ENCODE assay signal across 9 mouse cellular contexts in the genomic region with DNA sequence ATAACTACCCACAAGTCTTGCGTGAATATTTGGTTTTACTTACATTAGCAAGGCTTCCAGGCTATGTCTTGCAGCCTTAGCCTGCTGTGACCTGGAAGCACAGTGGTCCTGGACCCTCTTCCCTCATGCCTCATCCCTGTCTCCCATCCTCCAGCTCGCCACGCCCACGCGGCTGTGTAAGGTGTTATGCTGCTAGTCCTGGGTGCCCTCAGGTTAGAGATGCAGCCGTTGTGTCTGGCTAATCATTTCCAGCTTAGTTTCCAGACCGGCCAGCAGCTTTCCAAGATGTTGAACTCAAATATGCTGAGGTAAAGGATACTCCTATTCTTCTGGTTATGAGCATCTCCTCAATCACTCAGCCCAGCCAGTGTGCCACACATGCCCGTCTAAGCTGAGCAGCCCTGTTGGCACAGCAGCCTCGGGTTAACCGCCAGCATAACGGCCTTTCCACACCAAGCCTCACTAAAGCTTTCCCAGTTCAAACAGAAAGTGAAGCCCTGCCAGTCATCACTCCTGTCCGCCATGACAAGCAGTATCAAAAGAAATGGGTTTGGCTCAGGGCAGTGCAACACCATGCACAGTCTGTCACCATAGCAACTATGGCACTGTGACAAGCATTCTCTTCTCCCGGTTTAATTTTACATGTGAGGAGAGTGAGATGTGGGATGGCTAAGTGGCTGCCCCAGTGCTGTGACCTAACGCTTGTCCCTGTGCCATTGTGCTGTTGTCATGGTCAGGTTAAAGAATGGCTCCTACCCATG.
A peak's percentile ranks its signal among the peaks of the same experiment; 100 is the strongest.
DNase-seq lines count a peak whose midpoint lies in the region; ATAC-seq and TF ChIP-seq lines count a peak whose summit lies in the region.
"Had no signal": no experiment of that assay in that cellular context is flagged by ENCODE, and none has a peak within 500 bp of the region (broad histone marks: within the 10 kb centered on the region; RNA-seq: fewer than 3 reads in every experiment).

No protein-coding gene starts in this region.

- no peaks in the 10 kb centered on the region for H3K9me3 ChIP-seq in heart, embryonic 16.5 days (replicated peaks; ENCODE audit: control insufficient read depth, low read length)
- no peaks in the 10 kb centered on the region for H3K9me3 ChIP-seq in forebrain, embryonic 13.5 days (replicated peaks)
- no peaks in the 10 kb centered on the region for H3K9me3 ChIP-seq in neural tube, embryonic 14.5 days (ENCODE audit: control insufficient read depth, low read length)
- H3K9me3 ChIP-seq: limb, embryonic 12.5 days had no signal

- no peak overlapping the region for H3K4me2 ChIP-seq in heart, embryonic 16.5 days (ENCODE audit: low read depth, low read length)
- H3K4me2 ChIP-seq in forebrain, embryonic 13.5 days, result peak overlapping the region; percentile 45
- peak overlapping the region; percentile 28 for H3K4me2 ChIP-seq in neural tube, embryonic 14.5 days (ENCODE audit: low read depth, low read length)
- H3K4me2 ChIP-seq: limb, embryonic 12.5 days had no signal

- 71% methylated on average over 14 of the region's 14 CpGs for WGBS in heart, embryonic 16.5 days
- 36% methylated on average over 14 of the region's 14 CpGs for WGBS in forebrain, embryonic 13.5 days
- WGBS in neural tube, embryonic 14.5 days, result 42% methylated on average over 14 of the region's 14 CpGs

- DNase-seq in heart, postnatal 25 days (ENCODE audit: low spot score), result no peak
- peak; percentile 66 to 81 for DNase-seq in layer of hippocampus, adult 2 months (ENCODE audit: low spot score in 2 of 2)
- DNase-seq in B cell, adult 2 months, result no peak
- DNase-seq in gastrocnemius, postnatal 4 days (ENCODE audit: low spot score in 2 of 2), result no peak

- no peak overlapping the region for H3K27ac ChIP-seq in heart, embryonic 16.5 days (ENCODE audit: low read length)
- H3K27ac ChIP-seq in forebrain, embryonic 13.5 days, result peak overlapping the region; percentile 92
- peak overlapping the region; percentile 83 for H3K27ac ChIP-seq in layer of hippocampus, adult 2 months
- peak overlapping the region; percentile 69 for H3K27ac ChIP-seq in neural tube, embryonic 14.5 days (ENCODE audit: low read depth, low read length)
- H3K27ac ChIP-seq: limb, embryonic 12.5 days had no signal

- H3K4me3 ChIP-seq in heart, embryonic 16.5 days (ENCODE audit: low read length), result no peak overlapping the region
- H3K4me3 ChIP-seq in forebrain, embryonic 13.5 days, result no peak overlapping the region; the same call in 1 of the 2 replicates
- peak overlapping the region; percentile 6; the same call in 1 of the 2 replicates for H3K4me3 ChIP-seq in layer of hippocampus, adult 2 months
- H3K4me3 ChIP-seq in neural tube, embryonic 14.5 days (ENCODE audit: low read depth, low read length), result no peak overlapping the region
- H3K4me3 ChIP-seq: limb, embryonic 12.5 days had no signal

- no peak overlapping the region for H3K9ac ChIP-seq in heart, embryonic 16.5 days (ENCODE audit: low read length)
- H3K9ac ChIP-seq in forebrain, embryonic 13.5 days, result no peak overlapping the region
- H3K9ac ChIP-seq in neural tube, embryonic 14.5 days (replicated peaks; ENCODE audit: low read depth, low read length), result no peak overlapping the region
- H3K9ac ChIP-seq: limb, embryonic 12.5 days had no signal

- intact Hi-C loops in heart, postnatal 25 days (cut with DNase I), result no loop called here

- ATAC-seq in heart, embryonic 16.5 days (replicated peaks; ENCODE audit: extremely low read depth, insufficient read depth, low FRiP score), result peak; percentile 63; the same call in 1 of the 2 replicates
- peak; percentile 96 for ATAC-seq in forebrain, embryonic 13.5 days
- ATAC-seq in neural tube, embryonic 14.5 days (ENCODE audit: low read depth), result peak; percentile 94
- ATAC-seq in CD4-positive, CD25-positive, alpha-beta regulatory T cell, adult 4 months, result no peak

- TF ChIP-seq CTCF in layer of hippocampus, adult 2 months (conservative IDR thresholded peaks at IDR 0.05), result no peak

- H3K27me3 ChIP-seq in heart, embryonic 16.5 days (ENCODE audit: control insufficient read depth, insufficient read depth, low read length), result no peaks in the 10 kb centered on the region
- H3K27me3 ChIP-seq in forebrain, embryonic 13.5 days, result no peaks in the 10 kb centered on the region
- H3K27me3 ChIP-seq in neural tube, embryonic 14.5 days (ENCODE audit: control insufficient read depth, insufficient read depth, low read length), result no peaks in the 10 kb centered on the region
- H3K27me3 ChIP-seq: limb, embryonic 12.5 days had no signal

- peaks cover 10% of the 10 kb centered on the region for H3K4me1 ChIP-seq in heart, embryonic 16.5 days (ENCODE audit: control insufficient read depth, insufficient read depth, low read length)
- H3K4me1 ChIP-seq in forebrain, embryonic 13.5 days, result peaks cover 63% of the 10 kb centered on the region
- H3K4me1 ChIP-seq in neural tube, embryonic 14.5 days (ENCODE audit: control insufficient read depth, insufficient read depth, low read length), result peaks cover 25% of the 10 kb centered on the region
- H3K4me1 ChIP-seq: limb, embryonic 12.5 days had no signal

- H3K36me3 ChIP-seq in heart, embryonic 16.5 days (ENCODE audit: control insufficient read depth, insufficient read depth), result no peaks in the 10 kb centered on the region
- H3K36me3 ChIP-seq in forebrain, embryonic 13.5 days (ENCODE audit: poor library complexity, severe bottlenecking), result peaks cover 17% of the 10 kb centered on the region
- no peaks in the 10 kb centered on the region for H3K36me3 ChIP-seq in neural tube, embryonic 14.5 days (ENCODE audit: control insufficient read depth, insufficient read depth, low read length)
- H3K36me3 ChIP-seq: limb, embryonic 12.5 days had no signal

Comparison
In these comparisons a context has a peak if more than half of its experiments do, and no peak if none do; other contexts are left out.
1. DNase-seq: peak in layer of hippocampus, adult 2 months (2 of 2); none in heart, postnatal 25 days (single experiment), B cell, adult 2 months (0 of 2) and gastrocnemius, postnatal 4 days (0 of 2).